9 mouse cellular contexts compared by ENCODE assay signal in genomic region chr13:100854174-100854573, GRCm38 (mm10). TPM values are rescaled to one million over a fixed set of nuclear protein-coding genes. Genes with fewer than 3 reads are reported as not detected.
DNase-seq lines count a peak whose midpoint lies in the region; ATAC-seq lines count a peak whose summit lies in the region.
"Had no signal": no experiment of that assay in that cellular context is flagged by ENCODE, and none has a peak within 500 bp of the region (broad histone marks: within the 10 kb centered on the region; RNA-seq: fewer than 3 reads in every experiment).

No protein-coding gene starts in this region.

- no peaks in the 10 kb centered on the region for H3K9me3 ChIP-seq in intestine, embryonic 14.5 days (ENCODE audit: control insufficient read depth, low read length)
- H3K9me3 ChIP-seq in intestine, embryonic 15.5 days, result no peaks in the 10 kb centered on the region
- H3K9me3 ChIP-seq: liver, embryonic 15.5 days had no signal

- no peak overlapping the region for H3K4me3 ChIP-seq in intestine, embryonic 14.5 days (ENCODE audit: low read depth, low read length)
- no peak overlapping the region for H3K4me3 ChIP-seq in intestine, embryonic 15.5 days (replicated peaks)
- H3K4me3 ChIP-seq: liver, embryonic 15.5 days had no signal

- H3K4me2 ChIP-seq in intestine, embryonic 14.5 days (ENCODE audit: low read length), result no peak overlapping the region
- no peak overlapping the region for H3K4me2 ChIP-seq in intestine, embryonic 15.5 days (replicated peaks)
- H3K4me2 ChIP-seq: liver, embryonic 15.5 days had no signal

- no peaks in the 10 kb centered on the region for H3K36me3 ChIP-seq in intestine, embryonic 14.5 days (ENCODE audit: control insufficient read depth, insufficient read depth, low read length)
- no peaks in the 10 kb centered on the region for H3K36me3 ChIP-seq in intestine, embryonic 15.5 days
- H3K36me3 ChIP-seq: liver, embryonic 15.5 days had no signal

- no peak overlapping the region for H3K27ac ChIP-seq in intestine, embryonic 14.5 days (ENCODE audit: low read depth)
- H3K27ac ChIP-seq in intestine, embryonic 15.5 days, result no peak overlapping the region
- H3K27ac ChIP-seq: liver, embryonic 15.5 days had no signal

- peak; percentile 43; the same call in 1 of the 2 replicates for ATAC-seq in intestine, embryonic 14.5 days (replicated peaks; ENCODE audit: low FRiP score, low TSS enrichment, low read depth)
- no peak; the same call in 1 of the 2 replicates for ATAC-seq in intestine, embryonic 15.5 days
- ATAC-seq in erythroid progenitor cell, adult 5-6 weeks (replicated peaks; ENCODE audit: low FRiP score, poor library complexity, severe bottlenecking), result peak; percentile 77

- H3K9ac ChIP-seq in intestine, embryonic 14.5 days (ENCODE audit: low read length), result no peak overlapping the region
- no peak overlapping the region for H3K9ac ChIP-seq in intestine, embryonic 15.5 days
- H3K9ac ChIP-seq: liver, embryonic 15.5 days had no signal

- 45% methylated on average over 4 of the region's 4 CpGs for whole genome bisulfite sequencing in intestine, embryonic 14.5 days
- 47% methylated on average over 4 of the region's 4 CpGs for WGBS in intestine, embryonic 15.5 days

- no peaks in the 10 kb centered on the region for H3K27me3 ChIP-seq in intestine, embryonic 14.5 days (replicated peaks; ENCODE audit: control insufficient read depth, insufficient read depth, low read length)
- no peaks in the 10 kb centered on the region for H3K27me3 ChIP-seq in intestine, embryonic 15.5 days (replicated peaks)
- H3K27me3 ChIP-seq: liver, embryonic 15.5 days had no signal

- no peaks in the 10 kb centered on the region for H3K4me1 ChIP-seq in intestine, embryonic 14.5 days (replicated peaks; ENCODE audit: control insufficient read depth, insufficient read depth, low read length)
- no peaks in the 10 kb centered on the region for H3K4me1 ChIP-seq in intestine, embryonic 15.5 days (replicated peaks)

- no peak for DNase-seq in intestine, embryonic 14.5 days (ENCODE audit: low spot score)
- peak; percentile 73 for DNase-seq in CD4-positive, CD25-positive, alpha-beta regulatory T cell, adult 2 months (ENCODE audit: low read depth, low spot score)
- DNase-seq in MN1 (ENCODE audit: low spot score), result peak; percentile 74
- peak; percentile 61 for DNase-seq in lung, postnatal 10 days
- DNase-seq in urinary bladder, postnatal 4 days (ENCODE audit: low spot score in 2 of 2), result no peak
- no peak for DNase-seq in gastrocnemius, postnatal 25 days

RNA-seq across cellular contexts. Expression of gene Slc30a5, which starts 20.9 kb away (rescaled TPM):
- 62.8 and 65.4 TPM in 2 replicates for polyA plus RNA-seq in intestine, embryonic 14.5 days (2014; fragmentation: Nextera tagmentation; extraction: Ambion mirVana)
- 68.7 and 68.9 TPM in 2 replicates for polyA plus RNA-seq in intestine, embryonic 15.5 days (2015; fragmentation: Nextera tagmentation; extraction: Ambion mirVana)
- 46.1 and 53.0 TPM in 2 replicates for total RNA-seq in erythroid progenitor cell, adult 5-6 weeks (2015; ENCODE audit: low replicate concordance)
- total RNA-seq in erythroid progenitor cell, adult 5-6 weeks (2017; ENCODE audit: low replicate concordance), result 33.9 and 47.9 TPM in 2 replicates
- total RNA-seq in gastrocnemius, postnatal 25 days (2021), result 10 to 100 TPM; 10.5 to 11.3 TPM

Comparison
In these comparisons a context has a peak if more than half of its experiments do, and no peak if none do; other contexts are left out.
1. DNase-seq: peak in CD4-positive, CD25-positive, alpha-beta regulatory T cell, adult 2 months (single experiment), MN1 (single experiment) and lung, postnatal 10 days (single experiment); none in intestine, embryonic 14.5 days (single experiment), urinary bladder, postnatal 4 days (0 of 2) and gastrocnemius, postnatal 25 days (single experiment).